Mouse (Mus musculus): ENCODE data around the gene Ctf1. TPM values are rescaled to one million over a fixed set of nuclear protein-coding genes. Genes with fewer than 3 reads are reported as not detected.
"Not testable (repeated sequence)": the region's sequence is repeated elsewhere in the genome, so short reads cannot be mapped to it uniquely, and the experiment has no call there.

Ctf1 gene
- polyA plus RNA-seq, 1 experiment from 2014 or later = 13.1 TPM

- no peak for DNase-seq (ENCODE audit: low spot score)
These were observed 21.1 kb upstream of the Ctf1 start for GRCm38 (mm10) chr7:127691221-127691989.

GRCm38 (mm10) chr7:127693290-127693689 lies 19.2 kb upstream of the Ctf1 start:
- no peak for DNase-seq (ENCODE audit: low spot score)

- not testable (repeated sequence) for DNase-seq (ENCODE audit: low spot score)
These were observed 18.8 kb upstream of the Ctf1 start for GRCm38 (mm10) chr7:127693730-127694129.

- DNase-seq (ENCODE audit: low spot score) = no peak
These were observed 13.6 kb upstream of the Ctf1 start for GRCm38 (mm10) chr7:127698986-127699385.

- DNase-seq (ENCODE audit: low spot score) = no peak
These were observed 11.7 kb upstream of the Ctf1 start for GRCm38 (mm10) chr7:127700712-127701331.

GRCm38 (mm10) chr7:127703561-127704178 lies 8.9 kb upstream of the Ctf1 start:
- DNase-seq (ENCODE audit: low spot score) = no peak

GRCm38 (mm10) chr7:127704598-127704997 lies 7.9 kb upstream of the Ctf1 start:
- no peak for DNase-seq (ENCODE audit: low spot score)

- no peak for DNase-seq (ENCODE audit: low spot score)
These were observed 6.8 kb upstream of the Ctf1 start for GRCm38 (mm10) chr7:127705706-127706105.

GRCm38 (mm10) chr7:127707045-127707956 lies 5.2 kb upstream of the Ctf1 start:
- DNase-seq (ENCODE audit: low spot score) = no peak

- DNase-seq (ENCODE audit: low spot score) = peak; percentile 87
These were observed 4.7 kb upstream of the Ctf1 start for GRCm38 (mm10) chr7:127707957-127708206.

GRCm38 (mm10) chr7:127708207-127709078 lies 4.1 kb upstream of the Ctf1 start, which contains the start of gene Bcl7c:
Bcl7c (minus strand) TSS chr7:127708933.
- peak; percentile 70 for DNase-seq (ENCODE audit: low spot score)

GRCm38 (mm10) chr7:127709261-127709979 lies 3.1 kb upstream of the Ctf1 start:
- DNase-seq (ENCODE audit: low spot score) = no peak

GRCm38 (mm10) chr7:127711031-127711430 lies 1.5 kb upstream of the Ctf1 start:
- no peak for DNase-seq (ENCODE audit: low spot score)

GRCm38 (mm10) chr7:127711456-127711855 lies 1.1 kb upstream of the Ctf1 start:
- peak; percentile 19 for DNase-seq (ENCODE audit: low spot score)

GRCm38 (mm10) chr7:127714816-127715215 lies 2.3 kb downstream of the Ctf1 start:
- DNase-seq (ENCODE audit: low spot score) = no peak

GRCm38 (mm10) chr7:127716992-127717391 lies 4.5 kb downstream of the Ctf1 start:
- peak; percentile 58 for DNase-seq (ENCODE audit: low spot score)

GRCm38 (mm10) chr7:127718339-127718738 lies 5.8 kb downstream of the Ctf1 start:
- no peak for DNase-seq (ENCODE audit: low spot score)

- no peak for DNase-seq (ENCODE audit: low spot score)
These were observed 6.7 kb downstream of the Ctf1 start for GRCm38 (mm10) chr7:127719258-127719657.

- DNase-seq (ENCODE audit: low spot score) = no peak
These were observed 13.0 kb downstream of the Ctf1 start for GRCm38 (mm10) chr7:127725490-127725889.

GRCm38 (mm10) chr7:127725924-127726323 lies 13.4 kb downstream of the Ctf1 start:
- DNase-seq (ENCODE audit: low spot score) = no peak
